Mouse (Mus musculus): ENCODE measurements around the gene Mapk11. TPM values are rescaled to one million over a fixed set of nuclear protein-coding genes. Genes with fewer than 3 reads are reported as not detected.

The Mapk11 gene
- polyA plus RNA-seq, 1 experiment from 2014 or later, result 3.6 TPM

Small RNA genes lying within 50 kb of the gene (microRNA-seq; reads per million reads assigned to microRNA genes)
- gene Mir6958, result 2.0 reads per million, percentile 4 among the genes with 10 or more reads in this experiment
- not detected for gene Mir7118

Other genes starting within 250 kb of the Mapk11 start
- not detected in 2 replicates for gene Ttll8, start 195.2 kb downstream of the Mapk11 start, polyA plus RNA-seq (2015; fragmentation: Nextera tagmentation; extraction: Ambion mirVana)
- 0.05 and 0.24 TPM in 2 replicates for gene Mlc1, start 170.6 kb downstream of the Mapk11 start, polyA plus RNA-seq (2015; fragmentation: Nextera tagmentation; extraction: Ambion mirVana)
- 77.6 and 85.3 TPM in 2 replicates for gene Mov10l1, start 166.7 kb downstream of the Mapk11 start, polyA plus RNA-seq (2015; fragmentation: Nextera tagmentation; extraction: Ambion mirVana)
- 1.3 and 1.4 TPM in 2 replicates for gene Panx2, start 89.9 kb downstream of the Mapk11 start, polyA plus RNA-seq (2015; fragmentation: Nextera tagmentation; extraction: Ambion mirVana)
- 54.0 and 55.9 TPM in 2 replicates for gene Trabd, start 74.5 kb downstream of the Mapk11 start, polyA plus RNA-seq (2015; fragmentation: Nextera tagmentation; extraction: Ambion mirVana)
- gene Selenoo, start 60.5 kb downstream of the Mapk11 start, polyA plus RNA-seq (2015; fragmentation: Nextera tagmentation; extraction: Ambion mirVana), result 11.0 and 14.0 TPM in 2 replicates
- 9.1 and 9.8 TPM in 2 replicates for gene Tubgcp6, start 26.5 kb downstream of the Mapk11 start, polyA plus RNA-seq (2015; fragmentation: Nextera tagmentation; extraction: Ambion mirVana)
- gene Hdac10, start 20.9 kb downstream of the Mapk11 start, polyA plus RNA-seq (2015; fragmentation: Nextera tagmentation; extraction: Ambion mirVana), result 16.4 and 19.7 TPM in 2 replicates
- gene Mapk12, start 8.9 kb downstream of the Mapk11 start, polyA plus RNA-seq (2015; fragmentation: Nextera tagmentation; extraction: Ambion mirVana), result 17.7 and 18.4 TPM in 2 replicates
- 91.8 and 104 TPM in 2 replicates for gene Plxnb2, start 31.2 kb upstream of the Mapk11 start, polyA plus RNA-seq (2015; fragmentation: Nextera tagmentation; extraction: Ambion mirVana)
- 18.9 and 19.0 TPM in 2 replicates for gene Dennd6b, start 46.9 kb upstream of the Mapk11 start, polyA plus RNA-seq (2015; fragmentation: Nextera tagmentation; extraction: Ambion mirVana)
- 18.2 and 21.3 TPM in 2 replicates for gene Ppp6r2, start 61.9 kb upstream of the Mapk11 start, polyA plus RNA-seq (2015; fragmentation: Nextera tagmentation; extraction: Ambion mirVana)
- gene Sbf1, start 165.7 kb upstream of the Mapk11 start, polyA plus RNA-seq (2015; fragmentation: Nextera tagmentation; extraction: Ambion mirVana), result 43.0 and 43.6 TPM in 2 replicates
- 0.19 and 0.42 TPM in 2 replicates for gene Adm2, start 173.1 kb upstream of the Mapk11 start, polyA plus RNA-seq (2015; fragmentation: Nextera tagmentation; extraction: Ambion mirVana)
- not detected in 2 replicates for gene Miox, start 184.8 kb upstream of the Mapk11 start, polyA plus RNA-seq (2015; fragmentation: Nextera tagmentation; extraction: Ambion mirVana)
- 54.5 and 56.5 TPM in 2 replicates for gene Lmf2, start 206.0 kb upstream of the Mapk11 start, polyA plus RNA-seq (2015; fragmentation: Nextera tagmentation; extraction: Ambion mirVana)
- gene Ncaph2, start 206.1 kb upstream of the Mapk11 start, polyA plus RNA-seq (2015; fragmentation: Nextera tagmentation; extraction: Ambion mirVana), result 101 and 108 TPM in 2 replicates
- gene Sco2, start 224.2 kb upstream of the Mapk11 start, polyA plus RNA-seq (2015; fragmentation: Nextera tagmentation; extraction: Ambion mirVana), result 10.0 and 11.9 TPM in 2 replicates
- 0.92 and 0.97 TPM in 2 replicates for gene Tymp, start 227.4 kb upstream of the Mapk11 start, polyA plus RNA-seq (2015; fragmentation: Nextera tagmentation; extraction: Ambion mirVana)
- gene Odf3b, start 229.7 kb upstream of the Mapk11 start, polyA plus RNA-seq (2015; fragmentation: Nextera tagmentation; extraction: Ambion mirVana), result 1.8 and 1.9 TPM in 2 replicates
- gene Klhdc7b, start 235.3 kb upstream of the Mapk11 start, polyA plus RNA-seq (2015; fragmentation: Nextera tagmentation; extraction: Ambion mirVana), result not detected in 2 replicates